ENCODE assay signal across 8 mouse cellular contexts in genomic region chr4:135352326-135353065, GRCm38 (mm10). TPM values are rescaled to one million over a fixed set of nuclear protein-coding genes. Genes with fewer than 3 reads are reported as not detected.
A peak's percentile ranks its signal among the peaks of the same experiment; 100 is the strongest.
DNase-seq lines count a peak whose midpoint lies in the region; ATAC-seq and TF ChIP-seq lines count a peak whose summit lies in the region.

No protein-coding gene starts in this region.

- TF ChIP-seq EP300 in CH12.LX (IDR thresholded peaks at IDR 0.05; ENCODE audit: low read length): no peak

- no peaks in the 10 kb centered on the region for H3K9me3 ChIP-seq in CH12.LX (replicated peaks; ENCODE audit: low read length)
- H3K9me3 ChIP-seq in embryonic facial prominence, embryonic 10.5 days: peaks cover 4% of the 10 kb centered on the region; the same call in 1 of the 2 replicates
- H3K9me3 ChIP-seq in hindbrain, embryonic 13.5 days: no peaks in the 10 kb centered on the region
- H3K9me3 ChIP-seq in liver, embryonic 12.5 days (replicated peaks): no peaks in the 10 kb centered on the region

- under 1% methylated on average over 67 of the region's 67 CpGs for WGBS in embryonic facial prominence, embryonic 10.5 days
- WGBS in hindbrain, embryonic 13.5 days: under 1% methylated on average over 67 of the region's 67 CpGs
- under 1% methylated on average over 65 of the region's 67 CpGs for WGBS in liver, embryonic 12.5 days (ENCODE audit: insufficient replicate concordance)
- under 1% methylated on average over 67 of the region's 67 CpGs for WGBS in olfactory bulb, adult 2 months

- TF ChIP-seq CTCF in CH12.LX (conservative IDR thresholded peaks at IDR 0.05 in 1 of 2, IDR thresholded peaks at IDR 0.05 in 1 of 2; ENCODE audit: low read depth in 2 of 2, low read length in 2 of 2): no peak
- no peak for TF ChIP-seq CTCF in olfactory bulb, adult 2 months (IDR thresholded peaks at IDR 0.05; ENCODE audit: insufficient read depth, low read depth, low read length)

- peak; percentile 63 for ATAC-seq in hindbrain, embryonic 13.5 days (ENCODE audit: low FRiP score)
- ATAC-seq in liver, embryonic 12.5 days: peak; percentile 50

- peak overlapping the region; percentile 96 for H3K4me2 ChIP-seq in CH12.LX (ENCODE audit: insufficient read depth, low read depth, poor library complexity, severe bottlenecking)
- H3K4me2 ChIP-seq in hindbrain, embryonic 13.5 days: peak overlapping the region; percentile 82
- peak overlapping the region; percentile 89 for H3K4me2 ChIP-seq in liver, embryonic 12.5 days

- intact Hi-C loops in gastrocnemius, postnatal 14 days (cut with DNase I; ENCODE audit: low total_unique reads): no loop called here

- dilution Hi-C loops in CH12.LX (cut with MboI; ENCODE audit: extremely low pct_ligation_motif_present, extremely low pct_unique_long_range_greater_than_20kb, low sequenced_read_pairs): no loop called here

- H3K36me3 ChIP-seq in CH12.LX (replicated peaks in 1 of 2; ENCODE audit: control insufficient read depth in 1 of 2, insufficient read depth in 1 of 2, low read length in 1 of 2): peaks cover 4 to 20% of the 10 kb centered on the region in 2 experiments
- H3K36me3 ChIP-seq in embryonic facial prominence, embryonic 10.5 days (replicated peaks): peaks cover 37% of the 10 kb centered on the region
- peaks cover 9% of the 10 kb centered on the region for H3K36me3 ChIP-seq in hindbrain, embryonic 13.5 days
- H3K36me3 ChIP-seq in liver, embryonic 12.5 days: peaks cover 37% of the 10 kb centered on the region

- peak overlapping the region; percentile 75 to 96 (median 83) for H3K4me3 ChIP-seq in CH12.LX (replicated peaks in 1 of 3; ENCODE audit: low read depth in 2 of 3, low read length in 2 of 3, poor library complexity in 1 of 3)
- peak overlapping the region; percentile 85 for H3K4me3 ChIP-seq in embryonic facial prominence, embryonic 10.5 days
- H3K4me3 ChIP-seq in hindbrain, embryonic 13.5 days: peak overlapping the region; percentile 99
- peak overlapping the region; percentile 96 for H3K4me3 ChIP-seq in liver, embryonic 12.5 days
- H3K4me3 ChIP-seq in olfactory bulb, adult 2 months (ENCODE audit: insufficient read depth, low read depth, low read length): peak overlapping the region; percentile 99

- TF ChIP-seq RAD21 in CH12.LX (IDR thresholded peaks at IDR 0.05; ENCODE audit: low read depth, low read length): no peak

- peaks cover 52% of the 10 kb centered on the region for H3K79me2 ChIP-seq in CH12.LX (replicated peaks; ENCODE audit: control insufficient read depth, extremely low read depth, insufficient read depth, poor library complexity, severe bottlenecking)

- H3K4me1 ChIP-seq in CH12.LX (ENCODE audit: control insufficient read depth in 1 of 2, insufficient read depth in 2 of 2): peaks cover 2 to 25% of the 10 kb centered on the region in 2 experiments; a peak in 3 of 4 replicates
- H3K4me1 ChIP-seq in embryonic facial prominence, embryonic 10.5 days: peaks cover 17% of the 10 kb centered on the region
- H3K4me1 ChIP-seq in hindbrain, embryonic 13.5 days (replicated peaks): peaks cover 22% of the 10 kb centered on the region
- H3K4me1 ChIP-seq in liver, embryonic 12.5 days: peaks cover 57% of the 10 kb centered on the region
- H3K4me1 ChIP-seq in olfactory bulb, adult 2 months (ENCODE audit: control insufficient read depth, insufficient read depth, low read length): peaks cover 5% of the 10 kb centered on the region

- DNase-seq in gastrocnemius, adult 18-20 months (ENCODE audit: low spot score): peak; percentile 7
- no peak for DNase-seq in gastrocnemius, postnatal 14 days
- peak; percentile 19 for DNase-seq in CH12.LX (ENCODE audit: extremely low read depth)
- DNase-seq in embryonic facial prominence, embryonic 10.5 days (ENCODE audit: low spot score): peak; percentile 54
- DNase-seq in thymus, postnatal 36 days: no peak

- H3K9ac ChIP-seq in CH12.LX (ENCODE audit: insufficient read depth, low read depth): peak overlapping the region; percentile 94
- H3K9ac ChIP-seq in hindbrain, embryonic 13.5 days: peak overlapping the region; percentile 99
- H3K9ac ChIP-seq in liver, embryonic 12.5 days: peak overlapping the region; percentile 99

- TF ChIP-seq POLR2A in CH12.LX (IDR thresholded peaks at IDR 0.05; ENCODE audit: low read depth, low read length): no peak
- no peak for TF ChIP-seq POLR2A in olfactory bulb, adult 2 months (IDR thresholded peaks at IDR 0.05; ENCODE audit: insufficient read depth, low read depth, low read length)

- no peaks in the 10 kb centered on the region for H3K27me3 ChIP-seq in CH12.LX (replicated peaks)
- no peaks in the 10 kb centered on the region for H3K27me3 ChIP-seq in embryonic facial prominence, embryonic 10.5 days (replicated peaks; ENCODE audit: low read depth, poor library complexity, severe bottlenecking)
- 0 out of 2 replicates have a peak, but pooled peaks cover 6% of the 10 kb centered on the region for H3K27me3 ChIP-seq in hindbrain, embryonic 13.5 days
- H3K27me3 ChIP-seq in liver, embryonic 12.5 days (replicated peaks): no peaks in the 10 kb centered on the region; the same call in 1 of the 2 replicates

- H3K27ac ChIP-seq in CH12.LX (ENCODE audit: insufficient read depth, low read depth): no peak overlapping the region
- peak overlapping the region; percentile 98 for H3K27ac ChIP-seq in embryonic facial prominence, embryonic 10.5 days (replicated peaks)
- H3K27ac ChIP-seq in hindbrain, embryonic 13.5 days: peak overlapping the region; percentile 95
- H3K27ac ChIP-seq in liver, embryonic 12.5 days: peak overlapping the region; percentile 99
- peak overlapping the region; percentile 47; the same call in 1 of the 2 replicates for H3K27ac ChIP-seq in olfactory bulb, adult 2 months (ENCODE audit: insufficient read depth, low read depth, low read length)

- in situ Hi-C loops in CH12.LX (cut with MboI; ENCODE audit: low pct_ligation_motif_present, low pct_unique_long_range_greater_than_20kb, low sequenced_read_pairs): no loop called here

TF ChIP-seq in CH12.LX, 34 proteins besides CTCF, POLR2A, EP300 and RAD21:
- TF ChIP-seq TCF12 (IDR thresholded peaks at IDR 0.05; ENCODE audit: low read depth, low read length) (no peak), MAFK (IDR thresholded peaks at IDR 0.05; ENCODE audit: insufficient replicate concordance, low read length) (no peak), MAX (IDR thresholded peaks at IDR 0.05; ENCODE audit: low read length) (no peak), USF2 (conservative IDR thresholded peaks at IDR 0.05; ENCODE audit: low read depth, low read length) (no peak), MAZ (IDR thresholded peaks at IDR 0.05; ENCODE audit: low read depth, low read length) (no peak), ZC3H11A (IDR thresholded peaks at IDR 0.05; ENCODE audit: low read depth, low read length) (no peak), ZMIZ1 (IDR thresholded peaks at IDR 0.05; ENCODE audit: low read depth, low read length) (no peak; the same call in 1 of the 2 replicates), JUND (conservative IDR thresholded peaks at IDR 0.05; ENCODE audit: low read depth, low read length) (no peak), TBP (conservative IDR thresholded peaks at IDR 0.05; ENCODE audit: low read depth, low read length) (no peak), MEF2A (IDR thresholded peaks at IDR 0.05; ENCODE audit: borderline replicate concordance, low read depth, low read length) (no peak), USF1 (IDR thresholded peaks at IDR 0.05; ENCODE audit: low read depth, low read length) (no peak), CHD1 (IDR thresholded peaks at IDR 0.05; ENCODE audit: low read depth, low read length) (peak; percentile 63; the same call in 1 of the 2 replicates), NELFE (IDR thresholded peaks at IDR 0.05; ENCODE audit: low read depth, low read length) (no peak), ZKSCAN1 (IDR thresholded peaks at IDR 0.05; ENCODE audit: borderline replicate concordance, low read depth, low read length) (no peak), UBTF (IDR thresholded peaks at IDR 0.05; ENCODE audit: low read depth, low read length) (peak; percentile 27; the same call in 1 of the 2 replicates), GABPA (IDR thresholded peaks at IDR 0.05; ENCODE audit: insufficient replicate concordance, low read depth, low read length) (no peak), MXI1 (IDR thresholded peaks at IDR 0.05; ENCODE audit: low read depth, low read length) (peak; percentile 19; the same call in 1 of the 2 replicates), SIN3A (IDR thresholded peaks at IDR 0.05; ENCODE audit: low read length) (no peak; the same call in 1 of the 2 replicates)

RNA-seq across cellular contexts. Expression of gene Srrm1, which starts 0.6 kb away (rescaled TPM):
- total RNA-seq in gastrocnemius, adult 18-20 months (2021): 10 to 100 TPM; 58.3 to 60.1 TPM
- 10 to 100 TPM; 57.8 to 68.3 TPM for total RNA-seq in gastrocnemius, postnatal 14 days (2021)
- total RNA-seq in CH12.LX (2012; rRNA removed): 23.6 and 26.0 TPM in 2 replicates
- 12.3 and 14.2 TPM in 2 replicates for total RNA-seq in CH12.LX (2014; rRNA removed)
- 171 and 180 TPM in 2 replicates for polyA plus RNA-seq in CH12.LX (2012; ENCODE audit: insufficient read length, low read depth)
- 240 and 247 TPM in 2 replicates for polyA plus RNA-seq in embryonic facial prominence, embryonic 10.5 days (2016; fragmentation: Nextera tagmentation; extraction: Ambion mirVana)
- polyA plus RNA-seq in hindbrain, embryonic 13.5 days (2015; fragmentation: Nextera tagmentation; extraction: Ambion mirVana): 215 and 220 TPM in 2 replicates
- 170 and 173 TPM in 2 replicates for polyA plus RNA-seq in liver, embryonic 12.5 days (2016; fragmentation: Nextera tagmentation; extraction: Ambion mirVana)
- polyA plus RNA-seq in olfactory bulb, adult 2 months (2012; ENCODE audit: insufficient read depth, insufficient read length, low replicate concordance, missing spikeins): 281 and 545 TPM in 2 replicates

RNA-seq across cellular contexts. Expression of gene Ncmap, which starts 45.5 kb away (rescaled TPM):
- total RNA-seq in gastrocnemius, adult 18-20 months (2021): 1 to 10 TPM; 1.8 to 2.3 TPM
- total RNA-seq in gastrocnemius, postnatal 14 days (2021): 10 to 100 TPM in 1 of 2 experiments, 1 to 10 TPM in 1; 5.6 to 19.2 TPM
- total RNA-seq in CH12.LX (2012; rRNA removed) (not detected in 2 replicates), CH12.LX (2014; rRNA removed) (not detected in 2 replicates)
- not detected in 2 replicates for polyA plus RNA-seq in CH12.LX (2012; ENCODE audit: insufficient read length, low read depth)
- 0.83 and 0.88 TPM in 2 replicates for polyA plus RNA-seq in embryonic facial prominence, embryonic 10.5 days (2016; fragmentation: Nextera tagmentation; extraction: Ambion mirVana)
- polyA plus RNA-seq in hindbrain, embryonic 13.5 days (2015; fragmentation: Nextera tagmentation; extraction: Ambion mirVana): 0.75 and 1.2 TPM in 2 replicates
- polyA plus RNA-seq in liver, embryonic 12.5 days (2016; fragmentation: Nextera tagmentation; extraction: Ambion mirVana): 0.08 and 0.11 TPM in 2 replicates
- not detected in 2 replicates for polyA plus RNA-seq in olfactory bulb, adult 2 months (2012; ENCODE audit: insufficient read depth, insufficient read length, low replicate concordance, missing spikeins)

Comparison
In these comparisons a context has a peak if more than half of its experiments do, and no peak if none do; other contexts are left out.
1. DNase-seq: peak in gastrocnemius, adult 18-20 months (single experiment), CH12.LX (single experiment) and embryonic facial prominence, embryonic 10.5 days (single experiment); none in gastrocnemius, postnatal 14 days (single experiment) and thymus, postnatal 36 days (0 of 2).
2. Peak in every context shown above with its lines, with median percentiles within 50 percentile points of each other: H3K4me2 ChIP-seq, H3K4me3 ChIP-seq and H3K9ac ChIP-seq.